ENCODE assay signal across 17 mouse cellular contexts in genomic region chr4:97235945-97236383, GRCm38 (mm10). TPM values are rescaled to one million over a fixed set of nuclear protein-coding genes. Genes with fewer than 3 reads are reported as not detected.
DNase-seq lines count a peak whose midpoint lies in the region; ATAC-seq and TF ChIP-seq lines count a peak whose summit lies in the region.
"Had no signal": no experiment of that assay in that cellular context is flagged by ENCODE, and none has a peak within 500 bp of the region (broad histone marks: within the 10 kb centered on the region; RNA-seq: fewer than 3 reads in every experiment).

No protein-coding gene starts in this region.

- no peak for TF ChIP-seq CTCF in layer of hippocampus, adult 2 months (conservative IDR thresholded peaks at IDR 0.05)
- TF ChIP-seq CTCF in midbrain, postnatal 0 days (IDR thresholded peaks at IDR 0.05): no peak

- H3K4me3 ChIP-seq in neural tube, embryonic 13.5 days: no peak overlapping the region
- no peak overlapping the region for H3K4me3 ChIP-seq in forebrain, embryonic 16.5 days (replicated peaks; ENCODE audit: low read length)
- H3K4me3 ChIP-seq in layer of hippocampus, adult 2 months: no peak overlapping the region
- H3K4me3 ChIP-seq in midbrain, postnatal 0 days (ENCODE audit: low read depth, low read length): no peak overlapping the region
- H3K4me3 ChIP-seq: embryonic facial prominence, embryonic 13.5 days had no signal

- H3K36me3 ChIP-seq in neural tube, embryonic 13.5 days: no peaks in the 10 kb centered on the region
- no peaks in the 10 kb centered on the region for H3K36me3 ChIP-seq in forebrain, embryonic 16.5 days (ENCODE audit: control insufficient read depth, insufficient read depth)
- H3K36me3 ChIP-seq in midbrain, postnatal 0 days (ENCODE audit: insufficient read depth, low read length): no peaks in the 10 kb centered on the region
- H3K36me3 ChIP-seq: embryonic facial prominence, embryonic 13.5 days had no signal

- no peak for DNase-seq in neural tube, embryonic 10.5 days (ENCODE audit: extremely low spot score, low spot score)
- peak; percentile 11 to 16 for DNase-seq in layer of hippocampus, adult 2 months (ENCODE audit: low spot score in 2 of 2)
- DNase-seq in midbrain, postnatal 0 days (ENCODE audit: low spot score): peak; percentile 81
- no peak for DNase-seq in adrenal gland, postnatal 4 days (ENCODE audit: low spot score in 2 of 2)
- no peak for DNase-seq in thymus, postnatal 0 days (ENCODE audit: low spot score)
- DNase-seq: cerebellum, postnatal 25 days; kidney, adult 2 months; lung, postnatal 4 days; right cerebral cortex, postnatal 14 days had no signal

- H3K4me2 ChIP-seq in neural tube, embryonic 13.5 days: no peak overlapping the region
- no peak overlapping the region for H3K4me2 ChIP-seq in forebrain, embryonic 16.5 days (ENCODE audit: low read length)
- H3K4me2 ChIP-seq in midbrain, postnatal 0 days (ENCODE audit: low read depth, low read length, poor library complexity, severe bottlenecking): no peak overlapping the region
- H3K4me2 ChIP-seq: embryonic facial prominence, embryonic 13.5 days had no signal

- H3K9me3 ChIP-seq in neural tube, embryonic 13.5 days: no peaks in the 10 kb centered on the region
- H3K9me3 ChIP-seq in forebrain, embryonic 16.5 days (ENCODE audit: control insufficient read depth, low read length): no peaks in the 10 kb centered on the region
- H3K9me3 ChIP-seq in midbrain, postnatal 0 days (ENCODE audit: low read length): no peaks in the 10 kb centered on the region

- H3K27me3 ChIP-seq in neural tube, embryonic 13.5 days: no peaks in the 10 kb centered on the region
- no peaks in the 10 kb centered on the region for H3K27me3 ChIP-seq in forebrain, embryonic 16.5 days (replicated peaks; ENCODE audit: control insufficient read depth, insufficient read depth, low read length)
- H3K27me3 ChIP-seq in midbrain, postnatal 0 days (ENCODE audit: insufficient read depth, low read length): no peaks in the 10 kb centered on the region
- H3K27me3 ChIP-seq: embryonic facial prominence, embryonic 13.5 days had no signal

- WGBS in neural tube, embryonic 13.5 days: 64% methylated on average over 2 of the region's 2 CpGs
- 7% methylated on average over 2 of the region's 2 CpGs for WGBS in forebrain, embryonic 16.5 days
- 20% methylated on average over 2 of the region's 2 CpGs for WGBS in midbrain, postnatal 0 days

- no peak overlapping the region for H3K9ac ChIP-seq in neural tube, embryonic 13.5 days
- H3K9ac ChIP-seq in forebrain, embryonic 16.5 days (replicated peaks; ENCODE audit: low read depth, low read length): no peak overlapping the region
- no peak overlapping the region for H3K9ac ChIP-seq in midbrain, postnatal 0 days (replicated peaks; ENCODE audit: low read length, poor library complexity, severe bottlenecking)
- H3K9ac ChIP-seq: embryonic facial prominence, embryonic 13.5 days; liver, embryonic 14.5 days had no signal

- peak; percentile 53 for ATAC-seq in neural tube, embryonic 13.5 days (ENCODE audit: low read depth)
- peak; percentile 96 for ATAC-seq in forebrain, embryonic 16.5 days
- peak; percentile 60; the same call in 1 of the 2 replicates for ATAC-seq in midbrain, postnatal 0 days (ENCODE audit: low FRiP score)

- no peak overlapping the region for H3K27ac ChIP-seq in neural tube, embryonic 13.5 days (replicated peaks)
- peak overlapping the region; percentile 70 for H3K27ac ChIP-seq in forebrain, embryonic 16.5 days (ENCODE audit: low read length)
- H3K27ac ChIP-seq in layer of hippocampus, adult 2 months: no peak overlapping the region
- H3K27ac ChIP-seq in midbrain, postnatal 0 days (ENCODE audit: low read depth, low read length): no peak overlapping the region
- H3K27ac ChIP-seq: embryonic facial prominence, embryonic 13.5 days; liver, embryonic 14.5 days had no signal

- peaks cover 7% of the 10 kb centered on the region; the same call in 1 of the 2 replicates for H3K4me1 ChIP-seq in neural tube, embryonic 13.5 days (replicated peaks)
- peaks cover 20% of the 10 kb centered on the region for H3K4me1 ChIP-seq in forebrain, embryonic 16.5 days (replicated peaks; ENCODE audit: control insufficient read depth, insufficient read depth, low read length)
- H3K4me1 ChIP-seq in midbrain, postnatal 0 days (ENCODE audit: insufficient read depth, low read length): no peaks in the 10 kb centered on the region
- H3K4me1 ChIP-seq: embryonic facial prominence, embryonic 13.5 days had no signal

RNA-seq across cellular contexts. Expression of gene Gm10192, which starts 53.0 kb away (rescaled TPM):
- not detected in 2 replicates for polyA plus RNA-seq in neural tube, embryonic 13.5 days (2015; fragmentation: Nextera tagmentation; extraction: Ambion mirVana)
- not detected in 2 replicates for polyA plus RNA-seq in forebrain, embryonic 16.5 days (2015; fragmentation: Nextera tagmentation; extraction: Ambion mirVana)
- total RNA-seq in layer of hippocampus, adult 2 months (2021): not detected
- not detected in 2 replicates for total RNA-seq in midbrain, postnatal 0 days (2014; rRNA removed)
- polyA plus RNA-seq in midbrain, postnatal 0 days (2015; fragmentation: Nextera tagmentation; extraction: Ambion mirVana): not detected in 2 replicates
- total RNA-seq in adrenal gland, postnatal 4 days (2021): not detected
- not detected in 2 replicates for polyA plus RNA-seq in thymus, postnatal 0 days (2015; fragmentation: Nextera tagmentation; extraction: Ambion mirVana)
- total RNA-seq: heart, adult 8-10 months; heart, postnatal 25 days; left cerebral cortex, adult 8-10 months had no signal
- polyA plus RNA-seq: embryonic facial prominence, embryonic 13.5 days; kidney, adult 2 months; liver, embryonic 14.5 days; urinary bladder, adult 2 months had no signal

Comparison
In these comparisons a context has a peak if more than half of its experiments do, and no peak if none do; other contexts are left out.
1. DNase-seq: peak in layer of hippocampus, adult 2 months (2 of 2) and midbrain, postnatal 0 days (single experiment); none in neural tube, embryonic 10.5 days (single experiment), adrenal gland, postnatal 4 days (0 of 2) and thymus, postnatal 0 days (single experiment).
2. Peak in every context shown above with its lines, with median percentiles within 50 percentile points of each other: ATAC-seq.